Mouse (Mus musculus) left cerebral cortex, postnatal 14 days (tissue): ENCODE results near the gene Coasy. TPM values are rescaled to one million over a fixed set of nuclear protein-coding genes. Genes with fewer than 3 reads are reported as not detected.

Experiments
- DNase-seq, 2 experiments: peaks; one replicate each; pipeline ENCODE4 v3.0.0; 2021 to 2022; ENCODE audit warnings: low spot score in 2 of 2, mixed read lengths in 1 of 2
- intact Hi-C: fragments of 180-260 bp; cut with DNase I; formaldehyde crosslinking; loops from one replicate; pipeline ENCODE4 v1.15.1; 2025
- long read RNA-seq, 2 experiments: library from polyadenylated mRNA; stranded (forward); transcript quantifications; one replicate each; pipeline ENCODE4 v2.0.0; 2021
- total RNA-seq, 2 experiments: library from RNA; stranded (reverse); gene quantifications; 2 replicates each; pipeline ENCODE4 v1.2.3; 2021

Gene Coasy
- total RNA-seq = 10 to 100 TPM; 31.1 to 32.0 TPM
- long read RNA-seq, experiment 1, transcript Coasy-202 (9 exons, 2,386 nt) = minor isoform, 23 of 60 reads
- long read RNA-seq, experiment 1, transcript Coasy-201 (10 exons, 2,138 nt) = major isoform, 29 of 60 reads
- long read RNA-seq, experiment 1, partial matches to known transcripts = 5 of 60 reads
- long read RNA-seq, experiment 1, other reads (novel, unspliced or antisense) = 3 of 60 reads
- long read RNA-seq, experiment 2, transcript Coasy-201 (10 exons, 2,138 nt) = major isoform, 31 of 62 reads
- long read RNA-seq, experiment 2, transcript Coasy-202 (9 exons, 2,386 nt) = minor isoform, 23 of 62 reads
- long read RNA-seq, experiment 2, partial matches to known transcripts = 2 of 62 reads
- long read RNA-seq, experiment 2, other reads (novel, unspliced or antisense) = 6 of 62 reads

- intact Hi-C loops = no loop called here
- peak; percentile 92 to 94 for DNase-seq
Observed at GRCm38 (mm10) chr11:101082208-101083082, at the start of gene Coasy. Gene Coasy (plus strand): TSS chr11:101082565.

GRCm38 (mm10) chr11:101033856-101034500, 48.4 kb upstream of the Coasy start:
- no peak for DNase-seq
- intact Hi-C loops = no loop called here

GRCm38 (mm10) chr11:101034614-101035327, 47.6 kb upstream of the Coasy start:
- no peak for DNase-seq
- intact Hi-C loops = no loop called here

- DNase-seq = no peak
- intact Hi-C loops = no loop called here
Observed at GRCm38 (mm10) chr11:101035328-101035695, 47.1 kb upstream of the Coasy start.

GRCm38 (mm10) chr11:101037795-101038194, 44.6 kb upstream of the Coasy start:
- no peak for DNase-seq
- intact Hi-C loops = no loop called here

GRCm38 (mm10) chr11:101045826-101046225, 36.5 kb upstream of the Coasy start:
- no peak for DNase-seq
- intact Hi-C loops = no loop called here

GRCm38 (mm10) chr11:101046440-101046839, 35.9 kb upstream of the Coasy start:
- intact Hi-C loops = no loop called here
- DNase-seq = no peak

GRCm38 (mm10) chr11:101047502-101047901, 34.9 kb upstream of the Coasy start:
- DNase-seq = no peak
- intact Hi-C loops = no loop called here

- intact Hi-C loops = no loop called here
- no peak for DNase-seq
Observed at GRCm38 (mm10) chr11:101050359-101050758, 32.0 kb upstream of the Coasy start.

- no peak for DNase-seq
Observed at GRCm38 (mm10) chr11:101051051-101051493, 31.3 kb upstream of the Coasy start.

GRCm38 (mm10) chr11:101051617-101052016, 30.7 kb upstream of the Coasy start:
- intact Hi-C loops = no loop called here
- no peak for DNase-seq

More at GRCm38 (mm10) chr11:101051051-101051493, 31.3 kb upstream of the Coasy start:
- intact Hi-C loops = no loop called here

GRCm38 (mm10) chr11:101052751-101053473, 29.5 kb upstream of the Coasy start:
- DNase-seq = no peak
- intact Hi-C loops = no loop called here

- DNase-seq = no peak
- intact Hi-C loops = no loop called here
Observed at GRCm38 (mm10) chr11:101053974-101054373, 28.4 kb upstream of the Coasy start.

- intact Hi-C loops = loop anchor here (5.0 kb wide), 1 partner anchor 43 kb away; no protein-coding TSS in a partner anchor
Observed at GRCm38 (mm10) chr11:101055418-101055817, 26.9 kb upstream of the Coasy start.

GRCm38 (mm10) chr11:101056885-101057284, 25.5 kb upstream of the Coasy start:
- intact Hi-C loops = loop anchor here (5.0 kb wide), 1 partner anchor 45 kb away; no protein-coding TSS in a partner anchor
- DNase-seq = no peak

More at GRCm38 (mm10) chr11:101055418-101055817, 26.9 kb upstream of the Coasy start:
- no peak for DNase-seq

GRCm38 (mm10) chr11:101057860-101058259, 24.5 kb upstream of the Coasy start:
- intact Hi-C loops = loop anchor here (2.0 to 5.0 kb wide), 2 partner anchors 46 to 75 kb away; no protein-coding TSS in a partner anchor
- peak; percentile 87 to 88 for DNase-seq

- DNase-seq = no peak
- intact Hi-C loops = loop anchor here (2.0 to 5.0 kb wide), 2 partner anchors 46 to 76 kb away; no protein-coding TSS in a partner anchor
Observed at GRCm38 (mm10) chr11:101058726-101059125, 23.6 kb upstream of the Coasy start.

GRCm38 (mm10) chr11:101059473-101059872, 22.9 kb upstream of the Coasy start:
- intact Hi-C loops = loop anchor here (2.0 to 5.0 kb wide), 2 partner anchors 47 to 77 kb away; no protein-coding TSS in a partner anchor

More at GRCm38 (mm10) chr11:101059473-101059872, 22.9 kb upstream of the Coasy start:
- DNase-seq = no peak
